ENCODE assay signal across 12 mouse cellular contexts in the genomic region with DNA sequence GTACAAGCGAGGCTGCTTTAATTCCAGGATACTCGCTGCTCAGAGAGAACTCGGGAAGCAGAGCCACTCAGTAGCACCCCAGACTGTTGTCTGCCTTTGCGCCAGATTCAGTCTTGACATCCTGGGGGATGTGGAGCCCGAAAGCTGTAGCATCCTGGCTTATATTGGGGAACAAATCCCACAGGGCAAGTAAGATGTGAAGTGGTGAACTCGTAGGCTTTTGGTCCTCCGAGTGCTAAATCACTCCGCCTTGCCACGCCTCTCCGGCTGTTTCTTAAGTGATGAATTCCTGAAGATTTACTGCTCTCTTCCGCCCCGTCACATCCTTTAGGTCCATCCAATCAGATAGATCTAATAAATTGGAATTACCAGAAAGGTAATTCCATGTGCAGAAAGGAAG. TPM values are rescaled to one million over a fixed set of nuclear protein-coding genes. Genes with fewer than 3 reads are reported as not detected.
DNase-seq lines count a peak whose midpoint lies in the region; ATAC-seq and TF ChIP-seq lines count a peak whose summit lies in the region.
"Had no signal": no experiment of that assay in that cellular context is flagged by ENCODE, and none has a peak within 500 bp of the region (broad histone marks: within the 10 kb centered on the region; RNA-seq: fewer than 3 reads in every experiment).

No protein-coding gene starts in this region.

- peaks cover 9% of the 10 kb centered on the region for H3K4me1 ChIP-seq in forebrain, embryonic 13.5 days
- no peaks in the 10 kb centered on the region for H3K4me1 ChIP-seq in forebrain, embryonic 16.5 days (replicated peaks; ENCODE audit: control insufficient read depth, insufficient read depth, low read length)
- peaks cover 3% of the 10 kb centered on the region; the same call in 1 of the 2 replicates for H3K4me1 ChIP-seq in hindbrain, embryonic 11.5 days (replicated peaks; ENCODE audit: control insufficient read depth, insufficient read depth, low read length)
- peaks cover 8% of the 10 kb centered on the region for H3K4me1 ChIP-seq in limb, embryonic 10.5 days
- no peaks in the 10 kb centered on the region for H3K4me1 ChIP-seq in thymus, adult 2 months (replicated peaks; ENCODE audit: control insufficient read depth, insufficient read depth, low read length)

- TF ChIP-seq CTCF in thymus, adult 2 months (IDR thresholded peaks at IDR 0.05; ENCODE audit: borderline replicate concordance, control insufficient read depth, extremely low read depth, insufficient read depth, low read length, poor library complexity): no peak
- TF ChIP-seq CTCF in left cerebral cortex, adult 2 months (IDR thresholded peaks at IDR 0.05): no peak

- DNase-seq in hindbrain, embryonic 11.5 days (ENCODE audit: low spot score): no peak
- DNase-seq in limb, embryonic 10.5 days (ENCODE audit: low spot score): peak; percentile 29
- peak; percentile 56 for DNase-seq in neural tube, embryonic 10.5 days (ENCODE audit: extremely low spot score, low spot score)
- no peak for DNase-seq in thymus, adult 2 months
- DNase-seq in gastrocnemius, postnatal 10 days: no peak
- DNase-seq in left cerebral cortex, adult 2 months (ENCODE audit: extremely low spot score in 1 of 2, low spot score in 2 of 2): no peak
- DNase-seq: right cerebral cortex, postnatal 4 days had no signal

- no peak overlapping the region for H3K4me3 ChIP-seq in forebrain, embryonic 13.5 days
- H3K4me3 ChIP-seq in forebrain, embryonic 16.5 days (replicated peaks; ENCODE audit: low read length): no peak overlapping the region
- H3K4me3 ChIP-seq in hindbrain, embryonic 11.5 days (ENCODE audit: low read depth, low read length): no peak overlapping the region
- no peak overlapping the region for H3K4me3 ChIP-seq in limb, embryonic 10.5 days
- no peak overlapping the region for H3K4me3 ChIP-seq in thymus, adult 2 months (ENCODE audit: control insufficient read depth, insufficient read depth, low read length)
- H3K4me3 ChIP-seq in left cerebral cortex, adult 2 months: no peak overlapping the region

- TF ChIP-seq POLR2A in thymus, adult 2 months (IDR thresholded peaks at IDR 0.05; ENCODE audit: control insufficient read depth, extremely low read depth, insufficient read depth, low read length, poor library complexity): no peak

- H3K27me3 ChIP-seq in forebrain, embryonic 13.5 days: no peaks in the 10 kb centered on the region
- H3K27me3 ChIP-seq in forebrain, embryonic 16.5 days (replicated peaks; ENCODE audit: control insufficient read depth, insufficient read depth, low read length): no peaks in the 10 kb centered on the region
- no peaks in the 10 kb centered on the region for H3K27me3 ChIP-seq in hindbrain, embryonic 11.5 days (ENCODE audit: control insufficient read depth, insufficient read depth, low read length)
- H3K27me3 ChIP-seq in limb, embryonic 10.5 days (ENCODE audit: low read depth, poor library complexity, severe bottlenecking): no peaks in the 10 kb centered on the region
- no peaks in the 10 kb centered on the region for H3K27me3 ChIP-seq in thymus, adult 2 months (ENCODE audit: control insufficient read depth, insufficient read depth, low read length)

- no peaks in the 10 kb centered on the region for H3K9me3 ChIP-seq in forebrain, embryonic 13.5 days (replicated peaks)
- H3K9me3 ChIP-seq in forebrain, embryonic 16.5 days (ENCODE audit: control insufficient read depth, low read length): no peaks in the 10 kb centered on the region
- H3K9me3 ChIP-seq in hindbrain, embryonic 11.5 days (ENCODE audit: control insufficient read depth, low read length): no peaks in the 10 kb centered on the region
- H3K9me3 ChIP-seq in limb, embryonic 10.5 days (replicated peaks): no peaks in the 10 kb centered on the region

- H3K27ac ChIP-seq in forebrain, embryonic 13.5 days: no peak overlapping the region
- H3K27ac ChIP-seq in forebrain, embryonic 16.5 days (ENCODE audit: low read length): no peak overlapping the region
- no peak overlapping the region for H3K27ac ChIP-seq in hindbrain, embryonic 11.5 days (ENCODE audit: low read depth, low read length)
- no peak overlapping the region for H3K27ac ChIP-seq in limb, embryonic 10.5 days
- H3K27ac ChIP-seq in thymus, adult 2 months (ENCODE audit: control insufficient read depth, insufficient read depth, low read length): no peak overlapping the region
- H3K27ac ChIP-seq in left cerebral cortex, adult 2 months: no peak overlapping the region

- 65% methylated on average over 12 of the region's 12 CpGs for WGBS in forebrain, embryonic 13.5 days
- WGBS in forebrain, embryonic 16.5 days: 72% methylated on average over 12 of the region's 12 CpGs
- WGBS in hindbrain, embryonic 11.5 days: 52% methylated on average over 12 of the region's 12 CpGs
- WGBS in limb, embryonic 10.5 days: 57% methylated on average over 12 of the region's 12 CpGs
- 92% methylated on average over 12 of the region's 12 CpGs for WGBS in thymus, adult 2 months

- 0 out of 2 replicates have a peak overlapping the region, but pooled peaks have one; percentile 2 for H3K4me2 ChIP-seq in forebrain, embryonic 13.5 days
- H3K4me2 ChIP-seq in forebrain, embryonic 16.5 days (ENCODE audit: low read length): no peak overlapping the region
- peak overlapping the region; percentile 20; the same call in 1 of the 2 replicates for H3K4me2 ChIP-seq in hindbrain, embryonic 11.5 days (replicated peaks; ENCODE audit: low read depth, low read length)
- H3K4me2 ChIP-seq: heart, embryonic 11.5 days had no signal

- ATAC-seq in forebrain, embryonic 13.5 days: no peak
- no peak for ATAC-seq in forebrain, embryonic 16.5 days
- no peak for ATAC-seq in hindbrain, embryonic 11.5 days (ENCODE audit: low FRiP score)
- ATAC-seq: activated CD4-positive, CD25-positive, alpha-beta regulatory T cell, adult 4 months; forebrain, embryonic 14.5 days had no signal

- intact Hi-C loops in left cerebral cortex, adult 2 months (cut with DNase I): no loop called here

- no peak overlapping the region for H3K9ac ChIP-seq in forebrain, embryonic 13.5 days
- no peak overlapping the region for H3K9ac ChIP-seq in forebrain, embryonic 16.5 days (replicated peaks; ENCODE audit: low read depth, low read length)
- H3K9ac ChIP-seq in hindbrain, embryonic 11.5 days (ENCODE audit: low read depth, low read length): no peak overlapping the region

- no peaks in the 10 kb centered on the region for H3K36me3 ChIP-seq in forebrain, embryonic 13.5 days (ENCODE audit: poor library complexity, severe bottlenecking)
- no peaks in the 10 kb centered on the region for H3K36me3 ChIP-seq in forebrain, embryonic 16.5 days (ENCODE audit: control insufficient read depth, insufficient read depth)
- H3K36me3 ChIP-seq in hindbrain, embryonic 11.5 days (ENCODE audit: control insufficient read depth, insufficient read depth, low read length): no peaks in the 10 kb centered on the region
- H3K36me3 ChIP-seq in limb, embryonic 10.5 days: no peaks in the 10 kb centered on the region
- H3K36me3 ChIP-seq in thymus, adult 2 months (ENCODE audit: control insufficient read depth, insufficient read depth, low read length): no peaks in the 10 kb centered on the region

RNA-seq across cellular contexts. Expression of gene Eif4e, which starts 12.7 kb away (rescaled TPM):
- polyA plus RNA-seq in forebrain, embryonic 13.5 days (2015; fragmentation: Nextera tagmentation; extraction: Ambion mirVana): 378 and 412 TPM in 2 replicates
- polyA plus RNA-seq in forebrain, embryonic 16.5 days (2015; fragmentation: Nextera tagmentation; extraction: Ambion mirVana): 388 and 397 TPM in 2 replicates
- polyA plus RNA-seq in hindbrain, embryonic 11.5 days (2014; fragmentation: Nextera tagmentation; extraction: Ambion mirVana): 401 and 469 TPM in 2 replicates
- 540 and 565 TPM in 2 replicates for polyA plus RNA-seq in limb, embryonic 10.5 days (2016; fragmentation: Nextera tagmentation; extraction: Ambion mirVana)
- 20.1 and 25.1 TPM in 2 replicates for polyA plus RNA-seq in thymus, adult 2 months (2012; rRNA removed)
- 100 to 1,000 TPM; 125 to 129 TPM for total RNA-seq in gastrocnemius, postnatal 10 days (2021)
- total RNA-seq in left cerebral cortex, adult 2 months (2021): 100 to 1,000 TPM; 181 to 197 TPM

RNA-seq across cellular contexts. Expression of gene Metap1, which starts 23.9 kb away (rescaled TPM):
- 40.6 and 46.4 TPM in 2 replicates for polyA plus RNA-seq in forebrain, embryonic 13.5 days (2015; fragmentation: Nextera tagmentation; extraction: Ambion mirVana)
- polyA plus RNA-seq in forebrain, embryonic 16.5 days (2015; fragmentation: Nextera tagmentation; extraction: Ambion mirVana): 48.0 and 52.3 TPM in 2 replicates
- 60.3 and 64.6 TPM in 2 replicates for polyA plus RNA-seq in hindbrain, embryonic 11.5 days (2014; fragmentation: Nextera tagmentation; extraction: Ambion mirVana)
- 49.7 and 51.1 TPM in 2 replicates for polyA plus RNA-seq in limb, embryonic 10.5 days (2016; fragmentation: Nextera tagmentation; extraction: Ambion mirVana)
- 18.6 and 23.1 TPM in 2 replicates for polyA plus RNA-seq in thymus, adult 2 months (2012; rRNA removed)
- total RNA-seq in gastrocnemius, postnatal 10 days (2021): 10 to 100 TPM; 44.9 to 47.0 TPM
- total RNA-seq in left cerebral cortex, adult 2 months (2021): 10 to 100 TPM; 40.7 to 44.3 TPM

Comparison
In these comparisons a context has a peak if more than half of its experiments do, and no peak if none do; other contexts are left out.
1. DNase-seq: peak in limb, embryonic 10.5 days (single experiment) and neural tube, embryonic 10.5 days (single experiment); none in hindbrain, embryonic 11.5 days (single experiment), thymus, adult 2 months (single experiment), gastrocnemius, postnatal 10 days (single experiment) and left cerebral cortex, adult 2 months (0 of 2).
2. RNA of gene Eif4e, which starts 12.7 kb away (polyA plus RNA-seq): 540 to 565 TPM in limb, embryonic 10.5 days, 401 to 469 TPM in hindbrain, embryonic 11.5 days, 388 to 397 TPM in forebrain, embryonic 16.5 days and 378 to 412 TPM in forebrain, embryonic 13.5 days; 20.1 to 25.1 TPM in thymus, adult 2 months; every median in the first group is over 10 times any median in the second.